Mouse (Mus musculus): ENCODE measurements at regions not wholly inside any gene's neighbourhood (a gene's known extent, or its start where the extent isn't known, plus 50 kb on each side); places are given as distances from the start of the nearest gene placed in this dataset.

DNA sequence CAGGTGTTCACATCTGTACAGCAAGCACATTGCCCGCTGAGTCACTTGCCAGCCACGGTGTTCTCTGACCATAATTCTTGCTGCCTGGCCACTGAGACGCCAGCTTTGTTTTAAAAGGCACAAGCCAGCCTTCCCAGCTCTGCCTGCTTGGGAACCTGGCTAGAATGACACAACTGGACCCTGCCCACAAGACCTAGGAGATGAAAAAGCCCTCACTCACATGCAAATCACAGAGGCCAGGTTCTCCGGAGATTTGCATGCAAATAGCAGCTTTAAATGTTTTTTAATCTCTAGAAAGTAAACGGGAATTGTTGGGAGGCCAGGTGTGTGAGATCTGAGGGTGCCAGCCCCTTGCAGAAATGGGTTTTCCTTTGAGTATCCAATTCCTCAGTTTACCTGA is 71.9 kb downstream of the 1810010D01Rik start:
- DNase-seq (ENCODE audit: low spot score): no peak

DNA sequence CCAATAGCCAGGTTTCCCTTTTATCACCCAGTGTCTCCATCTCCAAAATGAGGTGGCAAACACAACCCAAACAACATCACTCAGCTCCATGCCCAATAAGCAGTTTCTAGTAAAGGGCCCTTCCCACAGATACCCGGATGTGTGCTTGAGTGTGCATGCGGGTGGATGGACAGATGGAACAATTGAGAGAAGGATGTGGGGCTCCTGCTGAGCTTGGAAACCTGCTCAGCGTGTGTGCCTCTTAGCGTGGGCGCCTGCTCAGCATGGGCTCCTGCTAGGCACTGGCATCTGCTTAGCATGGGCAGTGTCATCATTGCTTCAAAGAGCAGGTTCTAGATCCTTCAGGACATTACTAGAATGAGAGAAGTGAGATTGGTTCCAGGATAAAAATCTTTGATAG is 75.4 kb downstream of the 1810010D01Rik start:
- DNase-seq (ENCODE audit: low spot score): no peak

DNA sequence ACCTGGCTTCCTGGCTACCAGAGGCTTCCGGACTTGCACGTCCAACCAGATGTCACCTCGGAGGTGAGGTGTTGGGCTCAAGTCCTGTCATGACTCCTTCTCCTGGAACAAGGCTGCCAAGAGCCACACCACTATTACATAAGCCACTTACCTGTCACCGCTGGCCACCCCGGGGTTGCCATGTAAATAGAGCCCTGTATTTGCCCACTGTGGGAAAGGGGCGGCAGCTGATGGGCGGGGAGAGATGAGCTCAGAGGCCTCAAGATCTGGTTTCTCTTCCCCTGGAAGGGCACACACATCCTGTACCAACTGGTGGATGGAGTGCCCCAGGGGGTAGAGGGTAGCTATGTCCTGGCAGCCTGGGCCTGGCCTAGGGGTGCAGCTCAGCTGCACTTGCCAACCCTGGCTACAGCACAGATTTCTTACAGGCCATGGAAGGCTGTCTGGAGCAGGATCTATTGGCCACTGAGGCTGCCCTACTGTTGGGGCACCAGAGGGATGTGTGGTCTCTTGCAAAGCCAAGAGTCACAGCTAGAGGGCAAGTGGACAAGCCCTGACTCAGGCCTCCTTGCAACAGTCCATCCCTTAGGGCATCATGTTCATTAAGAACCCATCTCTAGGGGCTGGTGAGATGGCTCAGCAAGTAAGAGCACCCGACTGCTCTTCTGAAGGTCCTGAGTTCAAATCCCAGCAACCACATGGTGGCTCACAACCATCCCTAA is 76.3 kb downstream of the 1810010D01Rik start:
- DNase-seq (ENCODE audit: low spot score): no peak

DNA sequence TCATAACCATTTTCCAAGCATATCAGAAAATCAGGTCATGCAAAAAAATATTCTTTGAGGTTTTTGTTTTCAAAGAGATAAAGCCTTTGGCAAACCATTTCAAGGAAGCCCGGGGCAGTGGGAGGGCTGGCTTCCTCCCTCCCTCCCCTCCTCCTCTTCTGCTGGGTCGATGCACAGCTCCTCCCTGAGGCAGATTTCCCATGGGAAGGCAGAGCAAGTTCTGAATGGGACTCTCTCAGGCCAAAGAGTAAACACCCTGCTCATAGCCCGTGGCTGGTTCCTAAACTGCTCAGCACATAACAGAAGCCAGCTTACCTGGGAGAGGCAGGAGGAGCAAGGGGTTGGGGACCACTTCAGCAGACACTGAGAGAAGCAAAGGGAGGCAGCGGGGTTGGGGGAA is 77.9 kb downstream of the 1810010D01Rik start:
- no peak for DNase-seq (ENCODE audit: low spot score)

DNA sequence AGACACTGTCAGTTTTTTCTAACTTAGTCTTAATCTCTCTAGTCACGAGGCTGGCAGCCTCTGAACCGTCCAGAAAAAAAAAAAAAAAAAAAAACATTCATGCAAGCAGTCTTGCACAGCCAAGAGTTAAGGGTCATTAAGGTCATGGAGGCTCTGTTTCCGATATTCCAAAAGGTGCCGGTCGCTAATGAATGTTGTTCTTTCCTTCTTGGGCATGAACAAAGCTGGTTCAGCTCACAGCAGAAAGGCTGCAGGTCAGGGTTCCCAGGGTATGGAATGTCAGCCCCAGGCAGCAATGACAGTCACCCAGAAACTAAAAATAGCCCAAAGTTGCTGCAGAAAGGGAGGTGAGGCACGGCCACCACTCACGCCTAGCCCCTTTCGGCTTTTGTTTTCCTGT is 80.3 kb downstream of the 1810010D01Rik start:
- DNase-seq (ENCODE audit: low spot score): peak; percentile 67

DNA sequence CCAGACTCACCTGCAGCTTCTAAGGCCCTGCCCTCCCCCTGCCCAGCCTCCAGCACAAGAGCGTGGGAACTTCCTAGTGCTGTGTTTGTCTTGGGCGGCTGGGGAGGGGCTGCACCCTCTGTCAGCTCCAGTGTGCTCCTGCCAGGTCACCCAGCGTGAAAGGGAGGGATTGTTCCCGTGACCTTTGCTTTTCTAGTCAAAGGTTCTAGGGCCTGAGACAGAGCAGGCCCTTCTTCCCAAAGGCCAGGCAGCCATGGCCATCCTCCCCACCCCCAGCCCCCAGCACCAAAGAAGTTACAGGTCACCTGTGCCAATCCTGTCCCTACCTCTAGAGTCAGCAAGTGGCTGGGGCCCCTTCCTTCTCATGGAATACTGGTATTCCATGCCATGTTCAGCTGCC is 80.7 kb downstream of the 1810010D01Rik start:
- DNase-seq (ENCODE audit: low spot score): peak; percentile 54

DNA sequence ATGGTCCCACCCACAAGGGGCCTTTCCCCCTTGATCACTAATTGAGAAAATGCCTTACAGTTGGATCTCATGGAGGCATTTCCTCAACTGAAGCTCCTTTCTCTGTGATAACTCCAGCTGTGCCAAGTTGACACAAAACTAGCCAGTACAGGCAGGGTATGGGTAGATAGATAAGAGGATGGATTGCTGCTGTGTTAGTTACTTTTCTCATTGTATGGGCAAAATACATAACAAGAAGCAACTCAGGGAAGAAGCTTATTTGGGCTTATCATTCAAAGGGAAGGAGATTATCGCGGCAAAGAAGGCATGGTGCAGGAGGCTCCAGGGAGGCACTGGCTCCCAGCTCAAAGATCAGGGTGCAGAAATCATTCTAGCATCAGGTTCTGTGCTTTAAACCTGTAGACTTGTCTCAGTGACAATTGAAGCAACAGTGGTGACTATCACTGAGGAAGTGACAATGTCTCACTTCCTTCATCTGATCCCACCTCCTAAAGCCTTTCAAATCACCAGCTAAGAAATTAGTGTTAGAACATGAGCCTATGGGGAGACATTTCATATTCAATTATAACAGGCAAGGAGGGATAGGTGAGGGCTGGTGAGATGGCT is 83.8 kb downstream of the 1810010D01Rik start:
- DNase-seq (ENCODE audit: low spot score): no peak

DNA sequence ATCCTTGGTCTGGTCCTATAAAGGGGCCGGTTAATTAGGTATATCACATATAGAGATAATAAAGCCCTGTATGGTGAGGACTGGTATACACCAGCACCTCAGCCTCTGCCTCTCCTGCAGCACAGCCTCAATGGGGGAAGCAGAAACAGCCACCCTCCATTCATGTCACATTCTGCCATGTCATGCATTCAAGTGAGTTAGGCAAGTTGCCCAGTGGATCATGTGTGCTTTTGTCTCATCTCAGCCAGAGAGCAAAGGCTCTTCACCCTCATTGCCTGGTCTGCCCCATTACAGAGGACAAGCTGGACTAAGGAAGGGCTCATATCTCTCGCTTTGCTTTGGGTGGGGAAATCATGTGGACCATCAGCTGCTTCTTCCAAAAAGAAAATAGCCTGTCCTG is 85.4 kb downstream of the 1810010D01Rik start:
- DNase-seq (ENCODE audit: low spot score): no peak

DNA sequence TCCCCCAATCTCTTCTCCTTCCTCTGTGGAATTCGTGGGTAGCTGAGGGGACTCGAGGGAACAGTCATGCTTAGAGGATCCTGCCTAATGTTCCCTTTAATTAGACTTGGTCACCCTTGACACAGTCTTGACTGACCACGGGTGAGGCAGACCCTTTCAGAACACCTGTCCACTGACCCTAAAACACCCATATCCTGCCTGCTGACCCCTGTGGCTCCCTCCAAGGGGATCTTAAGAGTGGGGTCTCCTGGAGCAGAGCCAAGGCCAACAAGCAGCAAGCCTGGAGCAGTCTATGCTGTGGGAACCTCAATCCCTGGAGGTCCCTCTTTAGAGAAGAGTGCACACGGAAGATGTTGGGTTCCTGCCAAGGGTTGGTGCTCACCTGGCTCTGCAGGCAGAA is 89.5 kb downstream of the 1810010D01Rik start:
- DNase-seq (ENCODE audit: low spot score): no peak

DNA sequence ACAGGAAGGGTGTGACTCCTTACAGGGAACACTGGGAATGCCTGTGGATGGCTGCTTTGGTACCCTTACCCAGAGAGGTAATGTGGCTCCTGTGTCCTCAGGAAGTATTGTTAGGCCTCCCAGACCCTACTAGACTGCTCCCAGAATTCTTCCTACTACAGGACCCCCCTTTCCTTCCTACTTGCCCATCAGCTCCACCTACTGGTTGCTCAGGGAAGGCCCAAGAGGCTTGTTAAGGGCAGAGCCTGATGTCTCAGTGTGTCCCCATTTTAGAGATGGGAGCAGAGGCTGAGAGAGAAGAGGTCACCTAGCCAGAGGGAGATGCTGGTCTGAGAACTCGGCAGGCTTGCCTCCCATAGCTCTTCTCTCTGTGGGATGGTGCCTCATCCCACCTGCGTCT is 93.3 kb downstream of the 1810010D01Rik start:
- peak; percentile 59 for DNase-seq (ENCODE audit: low spot score)

DNA sequence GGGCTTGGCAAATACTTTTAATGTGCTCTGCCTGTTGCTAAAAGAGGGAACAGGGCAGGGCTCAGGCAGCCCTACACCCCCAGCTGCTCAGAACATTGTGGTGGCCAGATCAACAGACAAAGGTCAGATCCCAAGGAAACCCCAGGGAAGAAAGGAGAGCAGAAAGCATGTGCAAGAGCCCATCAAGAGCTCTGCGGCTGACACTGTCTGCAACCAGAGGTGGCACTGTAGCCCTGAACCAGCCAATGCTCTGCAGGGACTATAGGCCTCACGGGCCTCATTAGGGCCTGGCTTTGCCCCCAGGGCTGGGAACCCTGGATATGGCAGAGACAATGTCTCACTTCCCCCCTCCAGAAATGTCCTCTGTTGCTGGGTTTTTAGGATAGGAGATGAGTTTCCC is 93.8 kb downstream of the 1810010D01Rik start:
- DNase-seq (ENCODE audit: low spot score): peak; percentile 14

DNA sequence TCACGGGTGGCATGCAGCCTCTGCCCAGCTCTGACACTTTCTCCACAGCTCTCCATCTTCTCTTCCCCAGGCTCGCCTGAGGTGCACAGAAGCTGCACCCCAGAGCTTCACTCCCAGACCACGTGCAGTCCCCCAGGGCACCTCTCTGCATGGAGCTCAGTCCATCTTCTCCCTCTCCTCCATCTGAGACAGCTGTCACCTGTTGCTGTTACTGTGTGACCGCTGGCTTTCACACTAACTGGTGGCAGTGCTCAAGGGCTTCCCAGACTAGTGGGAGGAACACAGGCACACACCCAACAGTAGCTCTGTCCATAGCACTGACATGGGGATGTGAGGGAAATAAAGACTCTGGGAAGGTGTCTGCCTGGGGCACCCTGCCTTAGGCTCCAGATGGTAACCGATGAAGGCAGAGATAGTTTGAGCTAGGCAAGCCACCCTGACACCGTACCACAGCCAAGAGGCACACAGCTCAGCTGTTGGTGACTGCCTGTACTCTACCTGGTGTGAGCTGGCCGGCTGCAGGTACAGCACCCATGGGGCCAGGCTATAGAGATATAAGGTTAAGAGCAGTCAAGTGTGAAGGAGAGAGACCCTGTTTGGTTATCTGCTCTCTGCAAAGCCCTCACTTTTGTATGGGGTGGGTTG is 94.9 kb downstream of the 1810010D01Rik start:
- no peak for DNase-seq (ENCODE audit: low spot score)

DNA sequence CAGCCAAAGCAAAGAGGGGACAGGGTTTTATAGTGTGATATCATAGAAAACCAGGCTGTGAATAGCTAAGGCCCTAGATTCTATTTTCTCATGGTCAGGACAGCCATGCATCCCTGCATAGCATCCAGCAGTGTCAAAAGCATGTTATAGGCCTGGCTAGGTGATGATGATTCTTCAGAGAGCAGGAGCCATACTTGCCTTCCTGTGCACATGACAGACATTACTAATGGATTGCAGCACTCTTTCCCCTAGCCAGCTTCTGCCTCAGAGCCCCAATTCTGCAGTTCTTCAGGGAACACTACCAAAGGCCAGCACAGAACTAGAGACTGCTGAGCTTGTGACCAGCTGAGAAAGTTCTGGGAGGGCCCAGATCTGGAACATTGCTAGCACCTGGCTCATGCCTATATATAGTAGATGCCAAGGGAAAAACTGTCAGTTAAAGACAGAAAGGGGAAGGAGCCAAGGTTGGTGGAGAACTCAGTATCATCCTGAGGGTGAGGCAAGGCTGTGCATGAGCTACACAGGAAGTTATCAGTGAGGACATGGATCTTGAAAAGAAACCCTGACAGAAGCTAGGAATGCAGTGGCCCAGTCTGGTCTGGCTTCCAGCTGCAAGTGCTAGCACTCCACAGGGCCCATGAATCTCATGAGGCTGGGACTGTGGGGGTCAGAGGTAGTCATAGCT is 95.6 kb downstream of the 1810010D01Rik start:
- DNase-seq (ENCODE audit: low spot score): no peak

DNA sequence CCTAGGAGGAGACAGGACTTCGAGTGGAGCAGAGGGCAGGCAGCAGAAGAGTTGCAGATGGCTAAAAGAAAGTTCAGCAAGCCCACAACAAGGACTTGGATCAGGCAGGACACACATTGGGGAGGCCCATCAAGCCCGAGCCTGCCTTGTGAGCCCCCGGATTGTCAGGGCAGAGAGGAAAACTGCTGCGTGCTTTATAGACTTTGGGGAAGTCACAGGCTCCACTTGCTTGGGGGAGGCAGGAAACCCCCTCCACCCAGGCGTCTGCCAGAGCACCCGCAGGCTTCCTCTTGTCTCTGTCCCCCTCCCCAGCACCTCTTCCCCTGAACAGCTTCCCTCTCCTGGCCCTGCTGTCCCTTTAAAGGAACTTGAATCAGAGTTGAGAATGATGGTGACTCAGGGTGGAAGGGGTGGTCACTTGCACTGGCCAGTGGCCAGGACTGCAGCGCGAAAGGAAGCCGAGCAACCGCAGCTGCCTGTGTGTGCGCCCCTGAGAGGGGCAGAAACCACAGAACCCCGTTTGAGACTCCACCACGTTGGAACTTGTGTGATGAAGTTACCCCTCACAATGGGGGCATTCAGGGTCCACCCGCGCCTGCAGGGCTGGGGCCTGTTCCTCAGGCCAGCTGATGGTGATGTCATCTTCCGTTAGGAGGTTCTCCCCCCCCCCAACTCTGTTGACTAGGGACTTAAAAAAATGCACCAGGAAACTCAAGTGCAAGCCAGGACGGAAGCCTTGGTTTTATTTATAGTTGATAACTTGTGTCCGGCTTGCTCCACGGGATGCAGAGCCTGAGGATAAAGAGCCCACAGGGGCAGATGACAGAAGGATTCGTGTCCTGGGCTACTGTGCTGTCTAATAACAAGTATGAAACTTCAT is 96.4 kb downstream of the 1810010D01Rik start:
- DNase-seq (ENCODE audit: low spot score): peak; percentile 26

DNA sequence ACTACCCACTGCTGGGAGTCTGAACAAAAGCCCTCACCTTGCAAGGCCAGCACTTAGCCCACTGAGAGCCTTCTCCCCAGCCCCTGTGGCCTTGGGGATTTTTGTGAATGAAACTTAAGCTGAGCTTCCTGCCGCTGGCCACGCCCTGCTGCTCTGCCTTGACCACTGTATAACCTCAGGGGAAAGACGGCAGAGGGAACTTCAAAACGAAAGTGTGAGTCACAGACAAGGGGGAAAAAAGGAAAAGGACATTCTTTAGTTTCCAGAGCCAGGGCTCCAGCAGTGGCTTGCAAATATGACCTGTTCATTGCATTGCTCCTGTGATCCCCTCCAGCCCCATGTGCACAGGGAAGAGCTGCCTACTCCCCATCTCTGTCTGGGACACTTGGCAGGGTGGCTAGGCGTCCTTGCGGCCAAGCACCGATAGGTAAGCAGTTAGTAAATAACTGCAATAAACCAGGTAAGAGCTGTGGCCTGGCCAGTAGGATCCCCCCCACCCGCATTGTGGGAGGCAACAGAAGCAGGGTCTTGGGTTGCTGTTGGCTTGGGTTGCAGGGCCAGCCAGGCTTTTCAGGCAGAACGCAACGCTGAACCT is 97.2 kb downstream of the 1810010D01Rik start:
- peak; percentile 59 for DNase-seq (ENCODE audit: low spot score)

DNA sequence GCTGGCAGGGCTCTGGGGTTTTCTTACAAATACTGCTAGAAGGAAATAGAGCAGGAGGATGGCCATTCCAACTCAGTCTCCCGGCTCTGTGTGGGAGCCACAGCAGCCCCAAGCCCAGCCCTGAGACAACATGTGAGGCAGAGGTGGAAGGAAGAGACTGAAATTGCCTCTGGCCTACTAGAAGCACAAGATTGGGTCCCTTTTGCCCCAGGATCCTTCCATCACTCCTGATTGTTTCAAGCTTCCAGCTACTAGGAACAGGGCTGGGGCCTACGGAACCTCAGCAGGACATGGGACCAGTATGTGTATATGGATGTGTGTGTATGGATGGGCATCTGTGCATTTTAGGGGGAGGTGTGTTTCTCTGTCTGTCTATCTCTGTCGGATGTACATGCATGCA is 97.9 kb downstream of the 1810010D01Rik start:
- DNase-seq (ENCODE audit: low spot score): no peak

DNA sequence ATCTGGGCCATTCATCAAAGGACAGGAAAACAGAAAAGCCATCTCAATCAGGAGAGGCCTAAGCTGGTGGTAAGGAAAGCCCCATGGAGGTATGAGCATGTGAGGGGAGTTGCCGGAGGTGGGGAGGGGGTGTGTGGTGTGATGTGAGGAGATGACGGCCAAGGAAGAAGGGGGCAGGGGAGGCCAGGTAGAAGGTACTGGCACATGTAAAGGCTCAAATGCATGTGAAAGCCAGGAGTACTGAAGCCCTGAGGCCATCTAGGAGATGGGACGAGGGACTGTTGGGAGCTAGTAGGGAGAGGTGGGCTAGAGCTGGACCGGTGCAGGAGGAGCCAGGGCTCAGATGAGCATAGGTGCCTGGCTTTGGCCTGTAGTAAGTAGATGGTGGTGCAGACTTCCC is 98.4 kb downstream of the 1810010D01Rik start:
- no peak for DNase-seq (ENCODE audit: low spot score)

DNA sequence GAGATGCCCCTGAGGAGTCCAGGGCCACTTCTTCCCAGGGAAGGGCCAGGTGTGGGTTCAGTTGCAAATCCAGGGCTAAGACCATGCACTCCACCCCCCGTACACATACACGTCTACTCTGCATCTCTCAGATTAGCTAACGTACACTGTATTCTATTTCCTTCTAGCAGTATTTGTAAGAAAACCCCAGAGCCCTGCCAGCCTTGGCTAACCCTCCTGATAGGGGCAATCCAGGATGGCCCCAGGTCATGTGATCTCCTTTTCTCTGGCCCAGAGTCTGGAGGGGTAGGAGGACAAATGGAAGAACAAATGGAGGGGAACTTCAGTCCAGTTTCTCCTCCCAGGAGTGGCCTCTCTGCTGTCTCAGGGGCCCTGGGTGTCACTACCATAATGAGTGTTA is 98.9 kb downstream of the 1810010D01Rik start:
- DNase-seq (ENCODE audit: low spot score): no peak

DNA sequence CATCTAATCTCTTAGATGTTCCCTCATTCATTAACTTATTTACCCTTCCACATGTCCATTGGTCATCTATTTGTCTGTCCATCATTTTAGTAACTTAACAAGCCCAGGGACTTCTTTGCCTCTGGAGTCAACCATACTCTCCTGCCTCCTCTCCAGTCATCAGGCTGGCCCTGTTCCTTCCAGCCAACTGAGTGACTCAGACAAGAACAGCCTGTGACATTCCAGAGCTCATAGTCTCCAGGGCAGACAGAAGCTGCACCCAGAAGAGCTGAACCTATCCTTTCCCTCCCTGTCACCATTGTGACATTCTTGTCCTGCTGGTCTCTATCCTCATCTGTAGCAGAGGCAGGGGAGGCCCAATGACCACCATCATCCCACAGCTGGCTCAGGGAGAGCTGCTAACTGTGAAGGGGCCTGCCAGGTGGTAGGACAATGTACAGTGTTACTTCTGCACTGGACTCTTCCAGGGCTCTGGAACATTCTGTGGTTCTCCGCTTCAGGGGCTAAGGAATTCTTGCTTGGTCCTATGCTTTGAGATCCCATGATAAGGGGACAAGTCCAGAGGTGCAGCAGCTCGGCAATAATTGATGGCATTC is 100.2 kb downstream of the 1810010D01Rik start:
- no peak for DNase-seq (ENCODE audit: low spot score)

DNA sequence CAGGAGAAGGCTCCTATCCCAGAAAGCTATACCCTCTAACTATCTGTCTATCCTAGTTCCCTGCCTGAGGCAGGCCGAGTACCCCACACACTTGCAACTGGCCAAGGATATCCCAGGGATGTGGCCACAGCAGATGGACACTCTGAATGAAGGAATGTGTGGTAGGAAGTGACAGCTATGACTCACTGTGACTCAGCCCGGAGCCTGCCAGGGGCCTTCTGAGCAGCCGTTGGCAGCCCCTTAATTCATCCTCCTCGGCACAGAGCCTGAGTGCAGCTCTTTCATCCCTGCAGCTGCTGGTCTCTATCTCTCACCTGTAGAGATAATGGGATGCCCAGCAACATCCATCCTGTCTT is 101.4 kb downstream of the 1810010D01Rik start:
- DNase-seq (ENCODE audit: low spot score): no peak

DNA sequence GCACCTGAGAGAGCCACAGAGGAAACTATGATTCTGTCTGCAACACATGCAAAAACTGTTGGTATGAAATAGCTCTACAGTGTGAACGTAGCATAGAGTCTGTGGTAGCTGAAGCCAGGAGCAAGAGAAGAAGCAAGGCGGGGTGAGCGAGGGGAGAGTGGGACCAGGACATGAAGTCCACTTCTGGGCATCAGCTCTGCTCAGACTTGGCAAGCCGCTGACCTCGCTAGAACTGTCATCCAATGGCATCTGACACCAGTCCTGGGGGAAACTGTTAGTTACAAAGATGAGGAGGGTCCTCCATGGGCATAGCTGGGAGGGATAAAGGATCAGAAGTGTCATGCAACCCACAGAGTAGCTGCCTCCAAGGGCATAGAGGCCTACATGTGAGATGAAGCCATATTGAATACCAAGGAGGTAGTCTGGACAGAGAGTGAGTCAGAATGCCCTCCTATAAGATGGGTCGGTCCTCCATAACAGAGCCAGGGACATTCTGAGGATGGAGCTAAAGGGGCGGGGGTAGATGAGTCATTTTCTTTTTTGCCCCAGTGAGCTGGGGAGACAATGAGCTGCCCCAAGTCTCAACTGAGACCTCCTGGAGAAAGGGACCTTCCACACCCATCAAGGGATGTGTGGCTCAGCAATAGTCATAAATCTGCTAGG is 102.0 kb downstream of the 1810010D01Rik start:
- DNase-seq (ENCODE audit: low spot score): no peak
